In genomic region chr1:176999011-176999410, GRCm38 (mm10) we compare ENCODE assay signal across 8 mouse cellular contexts.
A peak's percentile ranks its signal among the peaks of the same experiment; 100 is the strongest.
DNase-seq lines count a peak whose midpoint lies in the region; ATAC-seq lines count a peak whose summit lies in the region.

No protein-coding gene starts in this region.

- no peak overlapping the region for H3K4me2 ChIP-seq in heart, embryonic 11.5 days

- H3K27ac ChIP-seq in midbrain, embryonic 10.5 days (replicated peaks) = peak overlapping the region; percentile 95
- H3K27ac ChIP-seq in heart, embryonic 11.5 days (ENCODE audit: low read depth, low read length) = no peak overlapping the region

- no peaks in the 10 kb centered on the region for H3K36me3 ChIP-seq in midbrain, embryonic 10.5 days
- no peaks in the 10 kb centered on the region for H3K36me3 ChIP-seq in heart, embryonic 11.5 days (ENCODE audit: control insufficient read depth, insufficient read depth, low read length)

- H3K9ac ChIP-seq in heart, embryonic 11.5 days (ENCODE audit: low read depth, low read length) = no peak overlapping the region

- no peaks in the 10 kb centered on the region for H3K9me3 ChIP-seq in midbrain, embryonic 10.5 days (replicated peaks)
- H3K9me3 ChIP-seq in heart, embryonic 11.5 days (replicated peaks; ENCODE audit: control insufficient read depth, low read length) = no peaks in the 10 kb centered on the region

- DNase-seq in adrenal gland, postnatal 14 days = peak; percentile 32
- DNase-seq in adrenal gland, adult (ENCODE audit: inconsistent age in 2 of 2, low spot score in 1 of 2) = no peak
- peak; percentile 58 for DNase-seq in NIH3T3 (ENCODE audit: low read depth)
- peak; percentile 68 for DNase-seq in midbrain, embryonic 10.5 days (ENCODE audit: low spot score)
- DNase-seq in gastrocnemius, postnatal 10 days = no peak
- DNase-seq in testis, postnatal 10 days (ENCODE audit: low spot score) = no peak

- no peaks in the 10 kb centered on the region for H3K27me3 ChIP-seq in midbrain, embryonic 10.5 days (ENCODE audit: low read depth, poor library complexity, severe bottlenecking)
- no peaks in the 10 kb centered on the region for H3K27me3 ChIP-seq in heart, embryonic 11.5 days (ENCODE audit: control insufficient read depth, insufficient read depth, low read length)

- peak; percentile 33 for ATAC-seq in granulocyte monocyte progenitor cell, adult 5-6 weeks (replicated peaks; ENCODE audit: poor library complexity, severe bottlenecking)
- no peak for ATAC-seq in heart, embryonic 11.5 days (replicated peaks; ENCODE audit: insufficient number of reproducible peaks, low FRiP score, low TSS enrichment)

- H3K4me1 ChIP-seq in midbrain, embryonic 10.5 days = peaks cover 93% of the 10 kb centered on the region
- peaks cover 28% of the 10 kb centered on the region for H3K4me1 ChIP-seq in heart, embryonic 11.5 days (ENCODE audit: control insufficient read depth, insufficient read depth, low read length)

- WGBS in midbrain, embryonic 10.5 days = 28% methylated on average over 6 of the region's 6 CpGs
- WGBS in heart, embryonic 11.5 days (ENCODE audit: insufficient replicate concordance) = 50% methylated on average over 6 of the region's 6 CpGs

- no peak overlapping the region; the same call in 1 of the 2 replicates for H3K4me3 ChIP-seq in midbrain, embryonic 10.5 days
- no peak overlapping the region for H3K4me3 ChIP-seq in heart, embryonic 11.5 days (ENCODE audit: low read depth, low read length)

Comparison
In these comparisons a context has a peak if more than half of its experiments do, and no peak if none do; other contexts are left out.
1. DNase-seq: peak in adrenal gland, postnatal 14 days (single experiment), NIH3T3 (single experiment) and midbrain, embryonic 10.5 days (single experiment); none in adrenal gland, adult (0 of 2), gastrocnemius, postnatal 10 days (single experiment) and testis, postnatal 10 days (single experiment).